Mouse (Mus musculus): ENCODE measurements around the gene Rhox2h. TPM values are rescaled to one million over a fixed set of nuclear protein-coding genes. Genes with fewer than 3 reads are reported as not detected.
"Not testable (repeated sequence)": the region's sequence is repeated elsewhere in the genome, so short reads cannot be mapped to it uniquely, and the experiment has no call there.

Rhox2h gene
- polyA plus RNA-seq, 2 experiments: not detected

DNA sequence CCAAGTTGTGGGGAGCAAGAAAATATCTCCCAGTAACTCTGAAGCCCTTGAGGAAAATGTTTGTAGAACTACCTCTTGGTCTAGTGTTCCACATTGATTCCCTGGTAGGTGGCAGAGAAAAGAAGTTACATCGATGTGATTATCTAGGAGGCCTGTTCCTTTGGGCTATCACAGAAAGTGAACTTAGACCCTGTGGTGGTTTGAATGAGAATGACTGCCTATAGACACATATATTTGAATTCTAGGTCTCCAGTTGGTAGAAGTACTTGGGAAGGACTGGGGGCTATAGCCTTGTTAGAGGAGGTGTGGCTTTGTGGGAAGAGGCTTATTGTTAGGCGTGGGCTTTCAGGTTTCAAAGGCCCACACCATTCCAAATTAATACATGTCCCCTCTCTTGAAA lies 44.6 kb downstream of the Rhox2h start, which contains the start of gene Rhox3g:
TSS of gene Rhox3g (minus strand) at position 101 of the 400 bp plus-strand sequence.
- H3K27me3 ChIP-seq (ENCODE audit: control insufficient read depth, insufficient read depth, low read length); H3K9ac ChIP-seq (replicated peaks); H3K36me3 ChIP-seq (replicated peaks; ENCODE audit: control insufficient read depth, insufficient read depth, low read depth); DNase-seq (ENCODE audit: low read depth in 3 of 3, low spot score in 3 of 3); H3K27ac ChIP-seq; ATAC-seq (ENCODE audit: insufficient read depth); H3K4me1 ChIP-seq (replicated peaks; ENCODE audit: control insufficient read depth in 2 of 2, insufficient read depth in 2 of 2, low read length in 1 of 2); H3K4me3 ChIP-seq (ENCODE audit: insufficient read depth in 1 of 2, low read depth in 2 of 2, low read length in 2 of 2); H3K4me2 ChIP-seq (ENCODE audit: low read depth); H3K9me3 ChIP-seq (ENCODE audit: control insufficient read depth, low read length): not testable (repeated sequence)
- 67% methylated on average over 2 of the region's 2 CpGs for WGBS (ENCODE audit: insufficient replicate concordance)

Other genes starting within 250 kb of the Rhox2h start
- gene Rhox4b, start 240.8 kb downstream of the Rhox2h start, polyA plus RNA-seq (2012; rRNA removed): not detected in 2 replicates
- not detected in 2 replicates for gene Rhox4b, start 240.8 kb downstream of the Rhox2h start, polyA plus RNA-seq (2014; fragmentation: Nextera tagmentation; extraction: Ambion mirVana)
- not detected in 2 replicates for gene Rhox2c, start 219.6 kb downstream of the Rhox2h start, polyA plus RNA-seq (2012; rRNA removed)
- gene Rhox2c, start 219.6 kb downstream of the Rhox2h start, polyA plus RNA-seq (2014; fragmentation: Nextera tagmentation; extraction: Ambion mirVana): not detected in 2 replicates
- not detected in 2 replicates for gene Rhox3c, start 214.7 kb downstream of the Rhox2h start, polyA plus RNA-seq (2012; rRNA removed)
- gene Rhox3c, start 214.7 kb downstream of the Rhox2h start, polyA plus RNA-seq (2014; fragmentation: Nextera tagmentation; extraction: Ambion mirVana): not detected in 2 replicates
- gene Rhox4c, start 192.9 kb downstream of the Rhox2h start, polyA plus RNA-seq (2012; rRNA removed): not detected in 2 replicates
- not detected in 2 replicates for gene Rhox4c, start 192.9 kb downstream of the Rhox2h start, polyA plus RNA-seq (2014; fragmentation: Nextera tagmentation; extraction: Ambion mirVana)
- not detected in 2 replicates for gene Rhox2d, start 179.8 kb downstream of the Rhox2h start, polyA plus RNA-seq (2012; rRNA removed)
- not detected in 2 replicates for gene Rhox2d, start 179.8 kb downstream of the Rhox2h start, polyA plus RNA-seq (2014; fragmentation: Nextera tagmentation; extraction: Ambion mirVana)
- gene Rhox4d, start 158.9 kb downstream of the Rhox2h start, polyA plus RNA-seq (2012; rRNA removed): not detected in 2 replicates
- gene Rhox4d, start 158.9 kb downstream of the Rhox2h start, polyA plus RNA-seq (2014; fragmentation: Nextera tagmentation; extraction: Ambion mirVana): not detected in 2 replicates
- not detected in 2 replicates for gene Rhox2e, start 142.8 kb downstream of the Rhox2h start, polyA plus RNA-seq (2012; rRNA removed)
- not detected in 2 replicates for gene Rhox2e, start 142.8 kb downstream of the Rhox2h start, polyA plus RNA-seq (2014; fragmentation: Nextera tagmentation; extraction: Ambion mirVana)
- gene Rhox3e, start 131.3 kb downstream of the Rhox2h start, polyA plus RNA-seq (2012; rRNA removed): not detected in 2 replicates
- gene Rhox3e, start 131.3 kb downstream of the Rhox2h start, polyA plus RNA-seq (2014; fragmentation: Nextera tagmentation; extraction: Ambion mirVana): not detected in 2 replicates
- gene Rhox4e, start 115.9 kb downstream of the Rhox2h start, polyA plus RNA-seq (2012; rRNA removed): not detected in 2 replicates
- gene Rhox4e, start 115.9 kb downstream of the Rhox2h start, polyA plus RNA-seq (2014; fragmentation: Nextera tagmentation; extraction: Ambion mirVana): not detected in 2 replicates
- gene Rhox2f, start 101.9 kb downstream of the Rhox2h start, polyA plus RNA-seq (2012; rRNA removed): not detected in 2 replicates
- not detected in 2 replicates for gene Rhox2f, start 101.9 kb downstream of the Rhox2h start, polyA plus RNA-seq (2014; fragmentation: Nextera tagmentation; extraction: Ambion mirVana)
- not detected in 2 replicates for gene Rhox3f, start 92.3 kb downstream of the Rhox2h start, polyA plus RNA-seq (2012; rRNA removed)
- gene Rhox3f, start 92.3 kb downstream of the Rhox2h start, polyA plus RNA-seq (2014; fragmentation: Nextera tagmentation; extraction: Ambion mirVana): not detected in 2 replicates
- gene Rhox4f, start 65.6 kb downstream of the Rhox2h start, polyA plus RNA-seq (2012; rRNA removed): not detected in 2 replicates
- not detected in 2 replicates for gene Rhox4f, start 65.6 kb downstream of the Rhox2h start, polyA plus RNA-seq (2014; fragmentation: Nextera tagmentation; extraction: Ambion mirVana)
- gene Rhox3g, start 44.7 kb downstream of the Rhox2h start, polyA plus RNA-seq (2012; rRNA removed): not detected in 2 replicates
- gene Rhox3g, start 44.7 kb downstream of the Rhox2h start, polyA plus RNA-seq (2014; fragmentation: Nextera tagmentation; extraction: Ambion mirVana): not detected in 2 replicates
- not detected in 2 replicates for gene Rhox2g, start 29.8 kb downstream of the Rhox2h start, polyA plus RNA-seq (2012; rRNA removed)
- not detected in 2 replicates for gene Rhox2g, start 29.8 kb downstream of the Rhox2h start, polyA plus RNA-seq (2014; fragmentation: Nextera tagmentation; extraction: Ambion mirVana)
- gene Rhox4g, start 21.9 kb downstream of the Rhox2h start, polyA plus RNA-seq (2012; rRNA removed): not detected in 2 replicates
- not detected in 2 replicates for gene Rhox4g, start 21.9 kb downstream of the Rhox2h start, polyA plus RNA-seq (2014; fragmentation: Nextera tagmentation; extraction: Ambion mirVana)
- not detected in 2 replicates for gene Rhox3h, start 4.5 kb downstream of the Rhox2h start, polyA plus RNA-seq (2012; rRNA removed)
- not detected in 2 replicates for gene Rhox3h, start 4.5 kb downstream of the Rhox2h start, polyA plus RNA-seq (2014; fragmentation: Nextera tagmentation; extraction: Ambion mirVana)
- 0.47 and 1.2 TPM in 2 replicates for gene Rhox5, start 131.6 kb upstream of the Rhox2h start, polyA plus RNA-seq (2012; rRNA removed)
- 1.3 TPM in 2 replicates for gene Rhox5, start 131.6 kb upstream of the Rhox2h start, polyA plus RNA-seq (2014; fragmentation: Nextera tagmentation; extraction: Ambion mirVana)
- not detected in 2 replicates for gene Rhox6, start 153.6 kb upstream of the Rhox2h start, polyA plus RNA-seq (2012; rRNA removed)
- not detected in 2 replicates for gene Rhox6, start 153.6 kb upstream of the Rhox2h start, polyA plus RNA-seq (2014; fragmentation: Nextera tagmentation; extraction: Ambion mirVana)
- not detected in 2 replicates for gene Rhox7a, start 158.4 kb upstream of the Rhox2h start, polyA plus RNA-seq (2012; rRNA removed)
- not detected in 2 replicates for gene Rhox7a, start 158.4 kb upstream of the Rhox2h start, polyA plus RNA-seq (2014; fragmentation: Nextera tagmentation; extraction: Ambion mirVana)
- gene Rhox8, start 205.7 kb upstream of the Rhox2h start, polyA plus RNA-seq (2012; rRNA removed): not detected in 2 replicates
- not detected in 2 replicates for gene Rhox8, start 205.7 kb upstream of the Rhox2h start, polyA plus RNA-seq (2014; fragmentation: Nextera tagmentation; extraction: Ambion mirVana)
- gene Rhox7b, start 224.0 kb upstream of the Rhox2h start, polyA plus RNA-seq (2012; rRNA removed): not detected in 2 replicates
- not detected in 2 replicates for gene Rhox7b, start 224.0 kb upstream of the Rhox2h start, polyA plus RNA-seq (2014; fragmentation: Nextera tagmentation; extraction: Ambion mirVana)
- gene Rhox9, start 228.5 kb upstream of the Rhox2h start, polyA plus RNA-seq (2012; rRNA removed): not detected in 2 replicates
- not detected in 2 replicates for gene Rhox9, start 228.5 kb upstream of the Rhox2h start, polyA plus RNA-seq (2014; fragmentation: Nextera tagmentation; extraction: Ambion mirVana)

All from liver, embryonic 14.5 days (tissue).